Mouse (Mus musculus): ENCODE data around the gene Apex1. TPM values are rescaled to one million over a fixed set of nuclear protein-coding genes. Genes with fewer than 3 reads are reported as not detected.
"Not testable (repeated sequence)": the region's sequence is repeated elsewhere in the genome, so short reads cannot be mapped to it uniquely, and the experiment has no call there.

The Apex1 gene
- total RNA-seq, 2 experiments from 2014 or later: 28.0 to 28.1 TPM

DNA sequence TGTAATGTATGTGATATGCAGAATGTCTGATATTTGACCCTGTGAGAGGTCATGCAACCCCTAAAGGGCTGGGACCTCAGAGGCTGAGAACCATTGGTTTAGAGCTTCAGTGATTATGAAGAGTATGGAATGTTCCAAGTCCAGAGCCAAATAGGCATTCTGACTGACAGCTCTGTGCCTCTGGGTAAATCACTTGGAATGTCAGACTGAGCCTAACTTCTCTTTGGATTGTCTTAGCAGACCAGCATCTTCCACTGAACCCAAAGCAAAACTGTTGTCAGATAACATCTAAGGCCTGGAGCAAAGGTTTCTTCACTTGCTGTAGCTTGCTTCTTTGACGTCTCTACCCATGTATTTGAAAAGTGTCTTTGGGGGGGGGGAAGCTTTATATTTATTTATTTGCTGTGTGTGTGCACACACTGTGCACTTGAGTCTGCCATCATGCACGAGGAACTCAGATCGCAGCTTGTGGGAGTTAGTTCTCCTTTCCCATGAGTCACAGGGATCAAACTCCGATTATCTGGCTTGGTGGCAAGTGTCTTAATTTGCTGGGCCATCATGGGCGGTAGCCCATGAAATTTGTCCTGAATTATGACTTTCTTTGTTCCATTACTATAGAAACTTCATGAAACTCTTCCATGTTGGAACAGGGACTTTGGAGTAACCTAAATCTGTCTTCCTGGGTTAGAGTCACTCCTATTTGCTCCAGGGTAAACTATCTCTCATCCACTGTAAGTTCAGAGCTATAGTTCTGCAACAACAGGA is 43.6 kb downstream of the Apex1 start:
- no peak overlapping the region for H3K27ac ChIP-seq
- no peak for TF ChIP-seq CTCF (IDR thresholded peaks at IDR 0.05)
- intact Hi-C loops (cut with DNase I): no loop called here
- no peak overlapping the region for H3K4me3 ChIP-seq
- DNase-seq: no peak

DNA sequence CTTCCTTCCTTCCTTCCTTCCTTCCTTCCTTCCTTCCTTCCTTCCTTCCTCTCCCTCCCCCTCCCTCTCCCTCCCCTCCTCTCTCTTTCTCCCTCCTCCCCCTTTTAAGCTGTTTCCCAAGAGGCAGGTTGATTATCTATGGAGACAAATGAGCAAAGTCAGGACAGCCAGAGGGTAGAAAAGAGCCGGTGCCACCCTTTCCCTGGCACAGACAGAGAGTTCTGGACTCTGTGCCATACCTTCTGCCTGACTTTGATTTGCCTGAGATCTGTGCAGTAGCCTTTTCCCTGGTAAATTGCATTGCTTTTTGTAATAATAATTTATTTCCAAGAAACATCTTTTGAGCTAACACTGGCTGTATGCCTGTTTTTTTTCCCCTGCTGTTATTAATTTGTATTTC is 44.3 kb downstream of the Apex1 start:
- TF ChIP-seq CTCF (IDR thresholded peaks at IDR 0.05): no peak
- no peak for DNase-seq
- Histone ChIP-seq H3K27ac (peak overlapping the region; percentile 55), H3K4me3 (peak overlapping the region; percentile 47)
- intact Hi-C loops (cut with DNase I): no loop called here

DNA sequence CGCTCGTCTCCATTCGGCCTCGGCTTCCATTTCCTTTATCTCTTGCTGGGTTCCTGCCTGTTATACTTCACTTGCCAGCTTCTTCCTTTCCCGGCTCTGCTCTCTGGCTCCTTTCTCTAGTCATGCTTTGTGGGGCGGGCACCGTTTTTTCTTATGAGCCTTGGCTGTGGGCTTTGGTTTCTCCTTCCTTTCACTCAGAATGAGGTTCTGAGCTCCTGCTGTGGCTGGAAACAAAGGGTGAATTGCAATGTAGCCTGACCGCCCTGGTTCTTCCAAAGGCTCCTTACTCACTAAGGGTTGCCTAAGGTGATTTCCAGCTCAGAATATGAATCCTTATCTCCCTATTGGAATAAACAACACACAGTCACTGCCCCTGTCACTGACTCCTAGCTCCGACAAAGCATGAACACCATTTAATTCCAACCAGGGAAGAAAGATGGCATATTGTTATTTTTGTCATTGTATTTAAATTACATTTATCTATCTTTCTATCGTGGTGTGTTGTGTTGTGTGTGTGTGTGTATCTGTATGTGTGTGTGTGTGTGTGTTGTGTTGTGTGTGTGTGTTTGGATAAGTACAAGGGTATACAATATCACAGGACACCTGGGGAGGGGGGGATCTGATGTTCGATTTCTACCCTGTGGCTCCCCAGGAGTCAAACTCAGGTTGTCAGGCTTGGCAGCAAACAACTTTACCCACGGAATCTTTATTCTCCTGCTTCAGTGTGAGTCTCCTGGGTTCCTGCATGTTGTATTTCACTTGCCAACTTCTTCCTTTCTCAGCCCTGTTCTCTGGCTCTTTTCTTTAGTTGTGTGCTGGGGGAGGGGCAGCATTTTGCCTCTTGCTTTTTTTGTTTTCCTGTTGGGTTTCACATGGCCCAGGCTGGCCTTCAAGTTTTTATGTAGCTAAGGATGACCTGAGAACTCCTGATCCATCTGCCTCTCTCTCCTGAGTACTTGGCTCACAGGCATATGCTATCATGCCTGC is 45.1 kb downstream of the Apex1 start:
- intact Hi-C loops (cut with DNase I): no loop called here

DNA sequence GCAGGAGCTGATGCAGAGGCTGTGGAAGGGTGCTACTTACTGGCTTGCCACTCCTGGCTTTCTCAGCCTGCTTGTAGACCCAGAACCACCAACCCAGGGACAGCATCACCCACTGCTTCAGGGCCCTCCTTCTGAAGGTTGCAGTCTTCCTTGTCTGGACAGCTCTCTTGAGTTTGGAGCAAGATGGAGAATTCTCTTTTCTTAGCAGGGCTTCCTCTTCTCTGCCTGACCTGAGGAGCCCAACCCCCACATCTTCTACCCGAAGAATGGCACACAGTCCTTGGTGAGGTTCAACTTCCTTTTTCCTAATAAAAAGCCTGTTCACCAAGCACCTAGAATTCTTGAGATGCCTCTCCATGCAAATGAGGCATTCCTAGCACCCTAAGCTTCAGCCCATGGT is 46.1 kb downstream of the Apex1 start:
- intact Hi-C loops (cut with DNase I): no loop called here
- no peak for TF ChIP-seq CTCF (IDR thresholded peaks at IDR 0.05)
- no peak for DNase-seq
- Histone ChIP-seq H3K4me3 (no peak overlapping the region), H3K27ac (no peak overlapping the region)

More for the DNA sequence above, 45.1 kb downstream of the Apex1 start:
- peak overlapping the region; percentile 47 for H3K4me3 ChIP-seq
- peak overlapping the region; percentile 55 for H3K27ac ChIP-seq
- TF ChIP-seq CTCF (IDR thresholded peaks at IDR 0.05): no peak
- peak; percentile 39 for DNase-seq

DNA sequence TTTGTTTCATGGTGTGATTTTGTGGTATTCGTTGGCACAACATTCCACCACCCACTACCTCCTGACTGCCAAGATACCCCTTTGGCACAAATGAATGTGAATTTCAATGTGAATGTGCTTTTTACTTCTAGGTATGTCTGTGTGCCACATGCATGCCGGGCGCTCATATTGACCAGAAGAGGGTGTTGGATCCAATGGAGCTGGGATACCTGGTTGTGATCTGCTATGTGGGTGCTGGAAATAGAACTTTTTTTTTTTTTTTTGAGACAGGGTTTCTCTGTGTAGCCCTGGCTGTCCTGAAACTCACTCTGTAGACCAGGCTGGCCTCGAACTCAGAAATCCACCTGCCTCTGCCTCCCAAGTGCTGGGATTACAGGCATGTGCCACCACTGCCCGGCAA is 48.3 kb downstream of the Apex1 start:
- H3K27ac ChIP-seq; DNase-seq; H3K4me3 ChIP-seq; intact Hi-C loops (cut with DNase I): not testable (repeated sequence)

DNA sequence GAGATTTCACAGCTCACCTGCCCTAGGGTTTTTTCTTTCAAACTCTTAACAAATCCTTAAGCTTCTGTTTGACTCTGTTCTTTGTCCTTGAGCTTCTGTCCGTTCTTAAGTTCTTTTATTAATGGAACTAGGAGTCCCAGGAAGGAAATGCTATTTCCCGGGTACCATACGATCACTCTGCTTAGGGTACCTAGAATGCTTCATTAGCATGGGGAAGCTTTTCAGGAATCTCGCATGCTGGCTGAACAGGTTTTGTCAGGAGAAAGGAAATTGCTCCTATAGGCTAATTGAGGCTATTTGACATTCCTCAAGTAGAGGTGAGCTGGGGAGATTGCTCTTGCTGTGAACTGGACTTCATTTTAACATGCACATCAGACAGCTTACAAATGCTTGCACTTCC is 48.9 kb downstream of the Apex1 start:
- TF ChIP-seq CTCF (IDR thresholded peaks at IDR 0.05): no peak

DNA sequence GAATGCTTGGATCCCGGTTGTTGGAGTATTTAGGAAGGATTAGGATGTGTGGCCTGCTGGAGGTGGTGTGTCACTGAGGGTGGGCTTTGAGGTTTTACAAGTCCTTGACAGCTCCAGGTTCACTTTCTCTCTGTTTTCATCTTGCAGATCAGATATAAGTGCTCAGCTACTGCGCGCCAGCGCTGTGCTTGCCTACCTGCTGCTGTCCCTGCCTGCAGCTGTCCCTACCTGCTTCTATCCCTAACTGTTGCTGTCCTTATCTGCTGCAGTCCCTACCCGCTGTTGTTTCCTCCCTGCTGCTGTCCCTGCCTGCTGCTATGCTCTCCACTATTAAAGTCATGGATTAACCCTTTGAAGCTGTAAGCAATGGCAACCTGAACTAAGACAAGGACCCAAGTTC is 50.2 kb downstream of the Apex1 start:
- intact Hi-C loops (cut with DNase I): no loop called here
- no peak overlapping the region for H3K4me3 ChIP-seq
- no peak for DNase-seq
- TF ChIP-seq CTCF (IDR thresholded peaks at IDR 0.05): no peak
- H3K27ac ChIP-seq: no peak overlapping the region

More for the DNA sequence above, 48.9 kb downstream of the Apex1 start:
- no peak for DNase-seq
- Histone ChIP-seq H3K4me3 (no peak overlapping the region), H3K27ac (no peak overlapping the region)
- intact Hi-C loops (cut with DNase I): no loop called here

DNA sequence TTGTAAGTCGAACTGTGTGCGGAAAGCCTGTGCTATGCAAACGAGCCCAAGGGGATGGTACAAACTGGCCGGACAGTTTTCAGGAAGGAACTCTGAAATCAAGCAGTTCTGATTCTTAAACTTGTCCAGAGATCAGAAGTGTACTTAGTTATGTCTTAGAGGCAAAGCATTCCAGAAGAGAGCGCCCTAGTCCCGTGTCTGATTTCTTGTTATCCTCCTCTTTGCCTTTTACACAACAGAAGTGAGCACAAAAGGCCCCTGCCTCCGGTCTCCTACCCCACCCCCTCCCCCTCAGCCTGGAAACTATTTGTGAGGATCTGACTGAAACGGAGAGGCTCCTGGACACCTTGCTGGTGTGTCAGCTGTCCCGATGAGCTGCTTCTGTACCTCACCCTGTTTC is 51.9 kb downstream of the Apex1 start:
- H3K4me3 ChIP-seq: peak overlapping the region; percentile 21
- peak; percentile 49 for TF ChIP-seq CTCF (IDR thresholded peaks at IDR 0.05)
- peak; percentile 26 for DNase-seq
- intact Hi-C loops (cut with DNase I): loop anchor here (2.0 kb wide), 1 partner anchor 86 kb away; no protein-coding TSS in a partner anchor
- peak overlapping the region; percentile 62 for H3K27ac ChIP-seq

Other genes starting within 250 kb of the Apex1 start
- gene Olfr747, start 231.8 kb upstream of the Apex1 start, total RNA-seq (2021): not detected
- not detected for gene Olfr748, start 217.6 kb upstream of the Apex1 start, total RNA-seq (2021)
- not detected for gene Olfr749, start 179.9 kb upstream of the Apex1 start, total RNA-seq (2021)
- gene Ttc5, start 139.4 kb upstream of the Apex1 start, total RNA-seq (2021): 1 to 10 TPM; 6.2 to 6.4 TPM
- not detected for gene Ccnb1ip1, start 117.2 kb upstream of the Apex1 start, total RNA-seq (2021)
- gene Parp2, start 117.1 kb upstream of the Apex1 start, total RNA-seq (2021): 10 to 100 TPM; 10.2 TPM
- 1 to 10 TPM; 6.6 to 9.5 TPM for gene Tep1, start 54.4 kb upstream of the Apex1 start, total RNA-seq (2021)
- gene Klhl33, start 27.5 kb upstream of the Apex1 start, total RNA-seq (2021): 10 to 100 TPM; 68.8 to 76.8 TPM
- gene Osgep, start 75 bp upstream of the Apex1 start, total RNA-seq (2021): 10 to 100 TPM; 45.3 to 63.1 TPM
- 10 to 100 TPM; 16.2 to 16.6 TPM for gene Pip4p1, start 5.9 kb downstream of the Apex1 start, total RNA-seq (2021)
- 1 to 10 TPM; 3.6 to 5.9 TPM for gene Pnp, start 6.1 kb downstream of the Apex1 start, total RNA-seq (2021)
- 1 to 10 TPM; 2.9 to 7.8 TPM for gene Gm49342, start 19.5 kb downstream of the Apex1 start, total RNA-seq (2021)
- under 1 TPM in 1 of 2 experiments, not detected in 1; 0.47 TPM for gene Pnp2, start 31.0 kb downstream of the Apex1 start, total RNA-seq (2021)
- gene Rnase10, start 82.8 kb downstream of the Apex1 start, total RNA-seq (2021): not detected
- gene Rnase9, start 116.9 kb downstream of the Apex1 start, total RNA-seq (2021): not detected
- not detected for gene Rnase11, start 125.2 kb downstream of the Apex1 start, total RNA-seq (2021)
- gene Rnase12, start 132.7 kb downstream of the Apex1 start, total RNA-seq (2021): not detected
- gene Olfr750, start 149.5 kb downstream of the Apex1 start, total RNA-seq (2021): not detected
- gene Rnase4, start 166.1 kb downstream of the Apex1 start, total RNA-seq (2021): 10 to 100 TPM; 34.6 to 40.1 TPM
- 1 to 10 TPM; 4.0 TPM for gene Ang, start 166.2 kb downstream of the Apex1 start, total RNA-seq (2021)
- not detected for gene Eddm3b, start 189.5 kb downstream of the Apex1 start, total RNA-seq (2021)
- under 1 TPM in 1 of 2 experiments, not detected in 1; 0.64 TPM for gene Rnase6, start 198.9 kb downstream of the Apex1 start, total RNA-seq (2021)
- gene Rnase1, start 221.8 kb downstream of the Apex1 start, total RNA-seq (2021): not detected
- gene Rnase2b, start 237.3 kb downstream of the Apex1 start, total RNA-seq (2021): not detected

All from gastrocnemius, adult 2 months (tissue).